Mouse (Mus musculus): ENCODE measurements around the gene Zkscan7. TPM values are rescaled to one million over a fixed set of nuclear protein-coding genes. Genes with fewer than 3 reads are reported as not detected.
"Not testable (repeated sequence)": the region's sequence is repeated elsewhere in the genome, so short reads cannot be mapped to it uniquely, and the experiment has no call there.

Zkscan7 gene
- 3.9 and 4.5 TPM in 2 replicates for polyA plus RNA-seq (2015; fragmentation: Nextera tagmentation; extraction: Ambion mirVana)

DNA sequence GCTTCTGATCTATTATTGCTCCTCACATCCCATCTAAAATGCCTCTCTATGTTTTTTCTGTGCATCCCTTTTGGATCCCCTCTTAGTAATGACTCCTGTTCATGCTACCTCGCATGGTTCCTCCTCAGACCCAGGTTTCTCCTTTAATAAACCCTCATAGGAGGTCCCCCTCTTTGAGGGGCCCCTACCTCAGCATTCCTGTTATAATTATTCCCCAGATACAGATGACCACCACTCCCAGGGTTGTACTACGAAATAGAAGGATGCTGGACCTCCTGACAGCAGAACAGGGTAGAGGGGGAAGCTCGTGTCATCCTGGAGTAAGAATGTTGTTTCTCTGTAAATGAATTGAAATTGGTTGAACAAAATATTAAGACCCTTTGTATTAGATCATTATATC, at the start of gene Zkscan7:
Gene Zkscan7, plus strand, starts transcription at position 301 of the 400 bp plus-strand sequence.
- Histone ChIP-seq H3K4me2 (peak within 1 kb of the TSS; percentile 82), H3K4me3 (peak within 1 kb of the TSS; percentile 73), H3K27ac (peak within 1 kb of the TSS; percentile 48; the same call in 1 of the 2 replicates), H3K9me3 (no peaks in the 10 kb centered on the region), H3K36me3 (peaks cover 17% of the 10 kb centered on the region; the same call in 1 of the 2 replicates), H3K27me3 (peaks cover 8% of the 10 kb centered on the region; the same call in 1 of the 2 replicates), H3K9ac (peak within 1 kb of the TSS; percentile 85), H3K4me1 (replicated peaks) (peaks cover 12% of the 10 kb centered on the region)
- 88% methylated on average over 3 of the region's 3 CpGs for WGBS
- no peak for ATAC-seq (ENCODE audit: low FRiP score)

DNA sequence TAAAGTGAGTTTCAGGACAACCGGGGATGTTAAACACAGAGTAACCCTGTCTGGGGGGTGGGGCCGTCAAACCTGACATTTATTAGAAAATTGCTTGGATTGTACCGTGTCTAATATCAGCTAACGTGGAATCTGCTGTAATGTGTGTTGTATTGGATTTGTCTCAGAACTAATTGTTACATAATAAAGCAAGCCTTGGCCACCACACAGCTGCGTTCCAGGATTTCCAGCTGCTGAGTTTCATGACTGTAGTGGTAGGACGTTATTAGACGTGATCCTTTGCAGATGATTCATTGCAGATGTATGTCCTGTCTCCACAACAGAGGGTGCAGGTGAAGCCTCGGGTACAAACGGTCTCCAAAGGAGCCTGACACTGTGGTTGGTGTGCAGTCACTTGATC, 49.4 kb upstream of the Zkscan7 start:
- no peak overlapping the region for H3K4me3 ChIP-seq
- ATAC-seq (ENCODE audit: low FRiP score): no peak
- 77% methylated on average over 9 of the region's 9 CpGs for WGBS
- no peak overlapping the region for H3K4me2 ChIP-seq
- H3K27ac ChIP-seq: peak overlapping the region; percentile 70
- H3K9ac ChIP-seq: no peak overlapping the region
- 0 out of 2 replicates have a peak, but pooled peaks cover 3% of the 10 kb centered on the region for H3K27me3 ChIP-seq
- no peaks in the 10 kb centered on the region for H3K9me3 ChIP-seq
- peaks cover 30% of the 10 kb centered on the region for H3K36me3 ChIP-seq
- peaks cover 22% of the 10 kb centered on the region for H3K4me1 ChIP-seq (replicated peaks)

DNA sequence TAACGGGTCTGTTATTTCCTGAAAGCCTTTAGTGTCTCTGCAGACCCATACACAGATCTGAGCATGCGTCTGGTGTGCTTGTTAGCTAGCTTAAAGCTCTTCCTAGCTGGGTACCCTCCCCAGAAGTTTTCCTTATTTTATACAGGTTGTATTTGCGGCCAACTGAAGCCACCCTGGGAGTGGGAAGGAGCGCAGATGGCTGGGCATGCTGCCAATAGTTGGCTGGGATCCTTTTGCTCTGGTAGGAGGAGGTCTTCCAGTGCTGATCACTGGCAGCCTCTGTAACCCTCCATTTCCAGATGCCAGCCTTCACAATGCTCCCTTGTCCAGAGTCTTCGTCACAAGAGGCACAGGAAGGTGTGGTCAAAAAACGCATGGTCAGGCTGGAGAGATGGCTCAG, 48.7 kb upstream of the Zkscan7 start:
- Histone ChIP-seq H3K9me3 (no peaks in the 10 kb centered on the region), H3K27ac (peak overlapping the region; percentile 70), H3K4me2 (no peak overlapping the region), H3K4me1 (replicated peaks) (peaks cover 22% of the 10 kb centered on the region), H3K9ac (no peak overlapping the region), H3K27me3 (0 out of 2 replicates have a peak, but pooled peaks cover 3% of the 10 kb centered on the region), H3K36me3 (peaks cover 27% of the 10 kb centered on the region), H3K4me3 (no peak overlapping the region)
- peak; percentile 83 for ATAC-seq (ENCODE audit: low FRiP score)
- 45% methylated on average over 6 of the region's 6 CpGs for WGBS

DNA sequence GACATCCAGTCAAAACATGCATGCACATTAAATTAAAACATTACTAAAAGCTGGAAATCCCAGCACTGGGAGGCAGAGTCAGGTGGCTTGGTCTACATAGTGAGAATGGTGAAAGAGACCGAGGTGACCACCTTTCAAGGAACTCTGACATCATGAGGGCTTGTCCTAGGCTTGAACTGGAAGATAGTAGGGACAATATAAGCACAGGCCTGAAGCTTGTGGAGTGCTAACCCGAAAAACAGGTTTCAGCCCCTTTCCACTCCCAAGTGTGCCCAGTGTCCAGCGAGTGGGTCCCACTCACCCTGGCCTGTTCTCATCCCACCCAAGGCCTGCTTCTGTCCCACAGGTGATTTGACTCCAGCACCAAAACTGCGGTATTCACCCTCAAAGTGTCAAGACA, 48.3 kb upstream of the Zkscan7 start:
- Histone ChIP-seq H3K9me3 (no peaks in the 10 kb centered on the region), H3K27me3 (0 out of 2 replicates have a peak, but pooled peaks cover 3% of the 10 kb centered on the region), H3K27ac (peak overlapping the region; percentile 70; the same call in 1 of the 2 replicates), H3K4me2 (no peak overlapping the region), H3K4me1 (replicated peaks) (peaks cover 22% of the 10 kb centered on the region), H3K36me3 (peaks cover 26% of the 10 kb centered on the region), H3K9ac (no peak overlapping the region), H3K4me3 (no peak overlapping the region)
- 93% methylated on average over 4 of the region's 4 CpGs for WGBS
- ATAC-seq (ENCODE audit: low FRiP score): 0 out of 2 replicates have a peak, but pooled peaks have one; percentile 39

DNA sequence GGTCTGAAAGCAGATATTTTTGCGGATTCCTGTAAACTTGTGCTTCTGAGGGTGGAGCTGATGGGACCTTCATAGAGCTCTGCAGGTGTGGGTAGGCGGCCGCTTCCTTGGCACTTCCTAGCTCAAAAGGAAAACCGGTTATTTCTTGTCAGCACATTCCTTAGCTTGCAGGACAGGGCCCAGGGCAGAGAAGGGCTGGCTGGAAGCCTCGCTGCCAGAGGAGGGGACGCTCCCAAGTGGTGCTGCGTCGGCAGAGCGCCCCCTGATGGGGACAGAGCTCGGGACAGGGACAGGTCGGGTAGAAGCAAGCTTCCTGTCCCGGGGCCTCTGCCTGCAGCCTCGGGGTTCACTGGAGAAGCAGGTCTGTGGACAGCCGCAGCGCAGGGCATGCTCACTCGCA, 47.8 kb upstream of the Zkscan7 start:
- Histone ChIP-seq H3K36me3 (peaks cover 24% of the 10 kb centered on the region), H3K4me3 (no peak overlapping the region), H3K9me3 (no peaks in the 10 kb centered on the region), H3K4me1 (replicated peaks) (peaks cover 22% of the 10 kb centered on the region), H3K27ac (no peak overlapping the region), H3K4me2 (no peak overlapping the region), H3K9ac (no peak overlapping the region), H3K27me3 (0 out of 2 replicates have a peak, but pooled peaks cover 3% of the 10 kb centered on the region)
- WGBS: 24% methylated on average over 16 of the region's 16 CpGs
- ATAC-seq (ENCODE audit: low FRiP score): no peak

DNA sequence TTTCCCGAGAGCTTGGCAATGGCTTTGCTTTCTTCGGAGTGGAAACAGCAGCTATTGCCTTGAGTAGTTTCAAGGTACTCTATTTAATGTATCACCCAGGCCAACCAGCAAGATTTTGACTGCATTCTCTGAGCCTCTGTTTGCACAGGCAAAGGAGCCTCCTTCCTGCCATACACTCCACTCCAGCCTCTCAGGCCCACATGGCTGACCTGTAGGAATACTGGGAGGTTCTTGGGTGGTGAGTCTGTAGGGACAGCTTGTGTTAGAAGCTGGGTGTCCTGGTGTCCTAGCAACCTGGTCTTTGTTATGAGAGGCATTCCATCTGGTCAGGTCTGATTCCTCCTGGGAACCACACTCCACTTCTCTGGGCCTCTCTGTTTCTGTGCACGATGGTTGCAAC, 41.7 kb upstream of the Zkscan7 start, which contains the start of gene Gm35549:
Gene Gm35549, minus strand, starts transcription at position 276 of the 400 bp plus-strand sequence.
- Histone ChIP-seq H3K27me3 (no peaks in the 10 kb centered on the region), H3K9ac (no peak within 1 kb of the TSS), H3K4me1 (replicated peaks) (no peaks in the 10 kb centered on the region), H3K27ac (no peak within 1 kb of the TSS), H3K36me3 (peaks cover 7% of the 10 kb centered on the region), H3K4me2 (no peak within 1 kb of the TSS), H3K4me3 (no peak within 1 kb of the TSS), H3K9me3 (peaks cover 4% of the 10 kb centered on the region; the same call in 1 of the 2 replicates)
- 84% methylated on average over 3 of the region's 3 CpGs for WGBS
- ATAC-seq (ENCODE audit: low FRiP score): no peak

DNA sequence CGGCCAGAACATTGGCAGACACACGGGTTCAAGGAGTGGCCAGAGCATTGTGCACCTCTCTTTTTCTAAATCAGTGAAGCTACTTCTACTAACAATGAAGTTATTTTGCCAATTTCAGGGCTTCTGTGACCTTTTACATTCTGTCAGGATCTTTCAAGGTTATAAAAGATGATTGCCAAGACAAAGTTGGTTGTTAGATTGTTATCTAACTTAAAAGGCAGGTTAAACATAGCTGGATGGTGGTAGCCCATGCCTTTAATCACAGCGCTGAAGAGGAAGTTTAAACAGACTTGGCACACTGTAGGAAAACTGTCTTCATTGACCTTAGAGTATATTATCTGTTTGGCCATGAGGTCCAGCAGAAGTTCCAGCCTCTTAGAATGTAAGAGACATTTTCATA, 39.9 kb upstream of the Zkscan7 start:
- Histone ChIP-seq H3K4me1 (replicated peaks) (no peaks in the 10 kb centered on the region), H3K9ac (no peak overlapping the region), H3K4me3 (no peak overlapping the region), H3K4me2 (no peak overlapping the region), H3K9me3 (peaks cover 4% of the 10 kb centered on the region; the same call in 1 of the 2 replicates), H3K36me3 (peaks cover 24% of the 10 kb centered on the region), H3K27ac (no peak overlapping the region), H3K27me3 (no peaks in the 10 kb centered on the region)
- WGBS: 87% methylated on average over 3 of the region's 3 CpGs
- no peak for ATAC-seq (ENCODE audit: low FRiP score)

DNA sequence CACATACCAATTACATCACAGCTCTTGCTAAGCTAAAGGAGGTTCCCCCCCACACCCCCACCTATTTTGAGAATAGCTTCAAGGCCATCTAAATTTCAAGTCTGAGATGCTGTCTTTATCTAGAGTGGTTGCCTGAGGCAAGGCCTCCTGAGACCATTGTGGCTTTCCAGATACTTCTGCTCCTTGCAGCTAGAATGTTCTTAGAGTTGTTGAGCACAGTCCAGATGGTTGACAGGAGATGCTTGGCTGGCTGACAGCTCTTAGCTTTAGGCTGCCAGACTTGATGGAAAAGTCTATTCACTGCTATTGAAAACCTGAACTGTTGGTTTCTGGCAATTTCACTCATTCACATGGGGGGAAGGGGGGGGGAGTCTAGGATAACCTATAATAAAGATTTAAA, 39.3 kb upstream of the Zkscan7 start:
- Histone ChIP-seq H3K27me3 (no peaks in the 10 kb centered on the region), H3K4me2 (no peak overlapping the region), H3K4me1 (replicated peaks) (no peaks in the 10 kb centered on the region), H3K4me3 (no peak overlapping the region), H3K27ac (no peak overlapping the region), H3K9ac (no peak overlapping the region), H3K9me3 (peaks cover 4% of the 10 kb centered on the region; the same call in 1 of the 2 replicates), H3K36me3 (peaks cover 29% of the 10 kb centered on the region)
- no peak for ATAC-seq (ENCODE audit: low FRiP score)

DNA sequence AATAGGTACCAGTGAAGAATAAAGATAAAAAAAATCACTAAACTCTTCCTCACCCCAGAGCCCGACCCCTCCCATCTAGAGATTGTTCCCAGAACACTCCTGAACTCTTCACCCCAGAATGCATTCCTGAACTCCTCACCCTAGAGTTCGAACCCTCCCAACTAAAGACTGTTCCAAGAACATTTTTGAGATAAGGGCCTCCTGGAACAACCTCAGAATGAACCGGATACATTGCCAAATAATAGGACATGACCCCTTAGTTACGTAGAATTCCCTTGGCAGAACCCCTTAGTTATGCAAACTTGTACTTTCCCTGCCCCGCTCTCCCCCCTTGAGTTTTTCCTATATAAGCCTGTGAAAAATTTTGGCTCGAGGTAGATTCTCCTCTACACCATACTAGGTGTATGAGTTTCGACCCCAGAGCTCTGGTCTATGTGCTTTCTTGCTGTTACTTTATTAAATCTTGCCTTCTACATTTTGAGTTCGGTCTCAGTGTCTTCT, 37.6 kb upstream of the Zkscan7 start:
- 97% methylated on average over 7 of the region's 8 CpGs for WGBS
- ATAC-seq (ENCODE audit: low FRiP score): not testable (repeated sequence)

DNA sequence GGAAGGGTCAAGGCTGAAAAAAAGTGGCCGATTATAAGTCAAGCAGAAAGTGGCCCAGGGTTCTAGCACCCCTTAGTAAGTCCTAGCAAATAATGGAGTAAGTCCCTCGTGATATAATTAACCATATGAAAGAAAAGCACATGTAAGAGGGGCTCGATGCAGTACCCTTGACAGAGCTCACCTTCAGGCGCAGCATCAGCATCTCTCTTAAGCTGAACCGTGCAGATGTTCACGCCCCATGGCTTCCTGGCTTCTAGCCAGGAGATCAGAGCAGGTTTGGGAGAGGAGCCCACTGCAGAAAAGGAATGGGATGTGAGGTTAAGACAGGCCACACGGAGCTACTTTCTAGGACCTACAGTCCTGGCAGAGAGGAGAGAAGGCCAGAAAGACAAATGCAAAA, 31.0 kb upstream of the Zkscan7 start:
- ATAC-seq (ENCODE audit: low FRiP score): no peak
- no peaks in the 10 kb centered on the region for H3K27me3 ChIP-seq
- peaks cover 94% of the 10 kb centered on the region for H3K36me3 ChIP-seq
- H3K4me2 ChIP-seq: no peak overlapping the region
- no peaks in the 10 kb centered on the region for H3K4me1 ChIP-seq (replicated peaks)
- H3K27ac ChIP-seq: no peak overlapping the region
- H3K9ac ChIP-seq: no peak overlapping the region
- WGBS: 92% methylated on average over 7 of the region's 7 CpGs
- no peaks in the 10 kb centered on the region for H3K9me3 ChIP-seq
- no peak overlapping the region for H3K4me3 ChIP-seq

More for the DNA sequence above, 37.6 kb upstream of the Zkscan7 start:
- H3K9ac ChIP-seq; H3K4me3 ChIP-seq; H3K4me1 ChIP-seq (replicated peaks); H3K27ac ChIP-seq; H3K27me3 ChIP-seq; H3K9me3 ChIP-seq; H3K4me2 ChIP-seq: not testable (repeated sequence)
- peaks cover 46% of the 10 kb centered on the region for H3K36me3 ChIP-seq

DNA sequence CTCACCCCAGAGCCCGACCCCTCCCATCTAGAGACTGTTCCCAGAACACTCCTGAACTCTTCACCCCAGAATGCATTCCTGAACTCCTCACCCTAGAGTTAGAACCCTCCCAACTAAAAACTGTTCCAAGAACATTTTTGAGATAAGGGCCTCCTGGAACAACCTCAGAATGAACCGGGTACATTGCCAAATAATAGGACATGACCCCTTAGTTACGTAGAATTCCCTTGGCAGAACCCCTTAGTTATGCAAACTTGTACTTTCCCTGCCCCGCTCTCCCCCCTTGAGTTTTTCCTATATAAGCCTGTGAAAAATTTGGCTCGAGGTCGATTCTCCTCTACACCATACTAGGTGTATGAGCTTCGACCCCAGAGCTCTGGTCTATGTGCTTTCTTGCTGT, 30.3 kb upstream of the Zkscan7 start:
- H3K9me3 ChIP-seq; H3K4me1 ChIP-seq (replicated peaks); ATAC-seq (ENCODE audit: low FRiP score); H3K4me3 ChIP-seq; H3K9ac ChIP-seq; H3K4me2 ChIP-seq; H3K27ac ChIP-seq; H3K27me3 ChIP-seq: not testable (repeated sequence)
- peaks cover 94% of the 10 kb centered on the region for H3K36me3 ChIP-seq
- WGBS: 93% methylated on average over 3 of the region's 7 CpGs

DNA sequence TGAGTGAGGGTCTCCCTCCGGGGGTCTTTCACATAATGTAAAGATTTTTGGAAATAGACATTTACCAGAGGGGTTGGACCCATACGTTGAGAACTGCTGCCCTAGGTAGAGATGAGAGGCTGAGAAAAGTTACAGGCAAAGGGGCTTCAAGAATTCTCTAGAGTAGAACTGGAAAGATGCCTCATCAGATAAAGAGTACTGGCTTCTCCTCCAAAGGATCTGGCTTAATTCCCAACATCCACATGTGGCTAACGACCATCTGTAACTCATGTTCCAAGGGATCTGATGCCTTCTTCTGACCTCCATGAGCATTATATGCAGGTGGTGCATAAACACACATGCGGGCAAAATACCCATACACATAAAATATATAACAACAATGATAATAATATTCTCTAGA, 29.9 kb upstream of the Zkscan7 start:
- Histone ChIP-seq H3K27ac (no peak overlapping the region), H3K9me3 (peaks cover 6% of the 10 kb centered on the region; the same call in 1 of the 2 replicates), H3K9ac (no peak overlapping the region), H3K4me2 (no peak overlapping the region), H3K36me3 (peaks cover 94% of the 10 kb centered on the region), H3K4me1 (replicated peaks) (no peaks in the 10 kb centered on the region), H3K27me3 (no peaks in the 10 kb centered on the region), H3K4me3 (no peak overlapping the region)
- WGBS: over 99% methylated on average over 4 of the region's 4 CpGs
- no peak for ATAC-seq (ENCODE audit: low FRiP score)

DNA sequence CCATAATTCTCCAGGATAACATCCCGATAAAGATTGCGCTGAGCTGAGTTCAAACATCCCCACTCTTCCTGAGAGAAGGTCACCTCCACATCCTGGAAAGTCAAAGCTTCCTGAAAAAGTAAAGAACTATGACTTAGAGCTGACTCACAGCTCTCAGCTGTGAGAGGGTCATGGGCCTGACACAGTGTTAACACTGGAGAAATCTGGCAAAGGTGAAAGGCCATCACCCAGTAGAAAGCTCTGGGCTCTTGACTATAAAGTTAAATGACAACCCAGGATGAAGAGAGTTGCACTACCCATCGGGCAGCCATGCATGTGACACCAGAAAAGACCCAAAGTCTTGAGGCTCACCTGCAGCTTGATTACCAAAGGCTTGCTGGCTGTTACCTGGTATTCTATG, 28.8 kb upstream of the Zkscan7 start:
- no peak for ATAC-seq (ENCODE audit: low FRiP score)
- H3K4me2 ChIP-seq: no peak overlapping the region
- no peak overlapping the region for H3K27ac ChIP-seq
- peaks cover 94% of the 10 kb centered on the region for H3K36me3 ChIP-seq
- no peak overlapping the region for H3K4me3 ChIP-seq
- WGBS: 96% methylated on average over 3 of the region's 3 CpGs
- H3K9me3 ChIP-seq: peaks cover 14% of the 10 kb centered on the region; the same call in 1 of the 2 replicates
- H3K9ac ChIP-seq: no peak overlapping the region
- no peaks in the 10 kb centered on the region for H3K27me3 ChIP-seq
- H3K4me1 ChIP-seq (replicated peaks): no peaks in the 10 kb centered on the region
